Mouse (Mus musculus) natural killer cell, adult 2 months (primary cell): ENCODE measurements around the gene Hist1h4d.
"Not testable (repeated sequence)": the region's sequence is repeated elsewhere in the genome, so short reads cannot be mapped to it uniquely, and the experiment has no call there.

Source experiments
- DNase-seq, 2 experiments: peaks; one replicate each; pipeline ENCODE4 v3.0.0; 2022; ENCODE audit warnings: low spot score in 2 of 2

The Hist1h4d gene

DNA sequence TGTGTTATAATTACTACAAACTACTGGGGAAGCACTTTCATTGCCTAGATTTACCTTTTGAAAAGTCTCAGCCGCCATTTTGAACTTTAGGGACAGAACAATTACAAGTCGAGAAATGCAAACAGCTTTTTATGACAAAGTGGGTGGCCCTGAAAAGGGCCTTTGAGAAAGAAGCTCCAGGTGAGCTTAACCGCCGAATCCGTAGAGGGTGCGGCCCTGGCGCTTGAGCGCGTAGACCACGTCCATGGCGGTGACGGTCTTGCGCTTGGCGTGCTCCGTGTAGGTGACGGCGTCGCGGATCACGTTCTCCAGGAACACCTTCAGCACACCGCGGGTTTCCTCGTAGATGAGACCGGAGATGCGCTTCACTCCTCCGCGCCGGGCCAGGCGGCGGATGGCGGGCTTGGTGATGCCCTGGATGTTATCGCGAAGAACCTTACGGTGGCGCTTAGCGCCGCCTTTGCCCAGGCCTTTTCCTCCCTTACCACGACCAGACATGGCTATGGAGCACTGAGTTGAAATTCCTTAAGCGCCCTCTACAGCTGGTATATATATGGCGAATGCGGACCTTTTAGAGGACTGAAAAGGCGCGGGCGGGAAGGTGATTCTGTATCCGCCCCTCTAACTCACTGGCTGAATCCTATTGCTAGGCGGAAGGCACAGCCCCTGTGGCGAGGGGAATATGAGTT is 30.1 kb upstream of the Hist1h4d start, which contains the start of gene Hist1h4f:
TSS of gene Hist1h4f (minus strand) at position 503 of the 689 bp plus-strand sequence.
- peak; percentile 66 to 80 for DNase-seq

DNA sequence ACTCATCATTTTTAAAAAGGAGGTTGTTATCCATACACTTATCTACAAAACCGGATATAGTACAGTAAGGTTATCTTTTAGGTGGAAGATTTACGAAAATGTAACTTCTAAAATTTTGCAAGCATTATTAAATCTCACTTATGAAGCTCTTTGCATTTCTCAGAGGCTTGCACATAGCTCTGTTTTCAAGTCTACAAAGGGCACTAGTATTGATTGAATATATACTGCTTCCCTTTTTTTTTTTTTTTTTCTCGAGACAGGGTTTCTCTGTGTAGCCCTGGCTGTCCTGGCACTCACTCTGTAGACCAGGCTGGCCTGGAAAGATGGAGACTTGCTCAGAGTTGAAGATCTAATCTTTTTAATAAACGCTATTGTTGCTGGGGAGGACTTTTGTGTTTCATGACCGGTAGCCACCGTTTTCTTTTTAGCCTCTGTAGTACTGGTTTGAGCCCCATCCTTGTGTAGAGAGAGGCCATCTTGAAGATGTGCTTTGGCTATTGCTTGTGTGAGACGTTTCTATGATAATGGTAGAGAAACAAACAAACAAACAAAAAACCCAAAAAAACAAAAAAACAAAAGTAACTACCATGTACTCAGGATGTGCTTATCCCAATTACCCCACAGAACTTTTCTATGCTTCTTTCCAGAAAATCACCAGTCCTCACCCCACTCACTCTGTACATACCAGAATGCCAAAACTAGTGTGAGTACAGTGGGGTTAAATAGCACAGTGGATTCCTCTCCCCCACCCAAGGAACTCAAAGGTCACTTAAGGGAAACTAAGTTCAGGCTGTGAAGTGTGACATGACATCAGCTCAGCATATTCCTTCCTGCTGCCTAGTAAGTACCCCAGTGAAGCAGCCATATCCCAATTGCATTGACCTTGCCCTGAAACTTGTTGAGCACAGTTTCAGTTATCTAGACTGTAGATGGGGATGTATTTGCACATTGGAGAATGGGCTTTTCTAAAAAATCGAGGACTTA is 29.2 kb upstream of the Hist1h4d start:
- DNase-seq: no peak

DNA sequence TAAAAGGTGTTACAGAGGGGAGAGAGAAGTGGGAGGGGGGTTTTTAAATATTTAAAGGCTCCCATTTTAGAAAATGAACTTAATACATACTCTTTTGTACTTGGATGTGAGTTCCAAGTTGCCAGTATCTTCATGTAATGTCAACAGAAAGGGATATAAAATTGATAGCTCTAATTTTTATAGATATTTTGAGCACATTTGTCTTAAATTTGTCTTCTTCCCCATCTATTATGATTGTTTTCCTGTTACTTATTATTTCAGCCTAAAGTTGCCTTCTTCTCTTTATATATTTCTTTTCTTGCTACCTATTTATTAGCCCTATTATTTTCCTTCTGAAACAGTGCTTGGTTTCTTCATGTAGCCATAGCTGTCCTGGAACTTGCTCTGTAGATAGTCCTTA is 28.4 kb upstream of the Hist1h4d start, which contains the start of gene Hist1h1d:
TSS of gene Hist1h1d (plus strand) at position 301 of the 400 bp plus-strand sequence.
- DNase-seq: no peak

DNA sequence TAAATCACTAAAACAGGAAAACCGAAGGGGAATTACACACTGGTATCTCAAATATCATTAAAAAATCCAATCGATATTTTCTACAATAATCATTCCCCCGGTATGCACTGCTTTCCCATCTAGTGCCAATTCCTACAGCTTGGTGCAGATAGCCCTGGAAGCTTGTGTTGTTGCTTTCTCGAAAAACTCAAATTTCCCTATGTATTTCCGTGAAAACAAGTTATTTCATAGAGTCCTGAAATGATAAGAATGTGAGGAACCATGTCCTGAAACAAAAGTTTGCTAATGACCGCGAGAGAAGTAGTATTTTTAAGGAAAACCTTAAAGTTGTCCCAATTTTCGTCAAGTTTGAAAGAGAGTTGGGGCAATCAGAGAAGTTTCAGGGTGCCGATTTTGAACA is 27.0 kb upstream of the Hist1h4d start:
- no peak for DNase-seq

GRCm38 (mm10) chr13:23554925-23555838 is 26.2 kb upstream of the Hist1h4d start:
- peak; percentile 54 to 67 for DNase-seq

DNA sequence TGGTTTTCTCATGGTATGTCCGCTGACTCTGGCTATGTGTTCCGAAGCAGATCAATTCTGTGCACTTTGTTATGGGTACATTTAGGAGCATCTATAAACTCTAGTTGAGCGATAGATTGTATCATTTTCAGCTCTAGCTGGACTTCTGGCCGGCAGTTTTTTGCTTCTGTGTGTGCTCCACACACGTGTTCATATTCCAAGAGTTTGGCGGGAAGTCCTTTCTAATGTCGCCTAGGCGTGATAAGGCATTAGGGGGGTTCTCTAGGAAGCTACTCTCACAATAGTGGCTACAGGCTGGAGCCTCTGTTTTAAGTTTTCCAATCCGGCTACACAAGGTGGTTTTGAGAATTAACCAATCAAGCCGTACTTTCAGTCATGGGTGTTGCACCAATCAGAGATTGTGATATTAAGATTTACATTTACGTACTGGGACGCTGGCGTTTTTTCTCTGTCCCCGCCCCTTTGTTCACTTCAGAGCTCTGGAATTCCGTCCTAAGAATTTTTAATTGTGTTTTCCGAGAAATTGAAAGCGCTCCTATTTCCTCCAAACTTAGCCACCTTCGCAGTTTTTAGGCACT is 25.5 kb upstream of the Hist1h4d start:
- DNase-seq: peak; percentile 52 to 61

- DNase-seq: no peak
These were observed 24.5 kb upstream of the Hist1h4d start for GRCm38 (mm10) chr13:23556906-23557305.

- not testable (repeated sequence) for DNase-seq
These were observed 20.7 kb upstream of the Hist1h4d start for GRCm38 (mm10) chr13:23560699-23561098.

DNA sequence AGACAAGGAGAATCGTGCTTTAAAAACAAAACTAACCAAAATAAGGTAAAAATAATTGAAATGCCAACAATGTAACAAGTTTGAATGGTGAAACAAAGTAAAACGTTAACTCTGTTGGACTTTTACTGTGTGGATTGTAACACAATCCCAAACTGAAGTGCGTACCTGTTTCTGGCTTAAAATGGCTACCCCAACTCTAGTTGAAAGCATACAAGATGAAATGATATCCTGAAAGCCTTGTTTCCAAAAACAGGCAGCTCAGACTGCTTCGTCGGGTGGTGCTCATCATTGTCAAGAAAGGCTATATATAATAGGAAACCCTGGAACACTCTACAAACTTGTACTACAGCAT is 19.9 kb upstream of the Hist1h4d start:
- DNase-seq: not testable (repeated sequence)

GRCm38 (mm10) chr13:23561883-23562659 is 19.3 kb upstream of the Hist1h4d start, which contains the start of gene Hist1h3e:
Hist1h3e (minus strand) TSS chr13:23562369.
- peak; percentile 93 to 95 for DNase-seq

GRCm38 (mm10) chr13:23562699-23563462 is 18.5 kb upstream of the Hist1h4d start:
- DNase-seq: peak; percentile 56 to 57

GRCm38 (mm10) chr13:23564482-23564881 is 16.9 kb upstream of the Hist1h4d start:
- DNase-seq: no peak

DNA sequence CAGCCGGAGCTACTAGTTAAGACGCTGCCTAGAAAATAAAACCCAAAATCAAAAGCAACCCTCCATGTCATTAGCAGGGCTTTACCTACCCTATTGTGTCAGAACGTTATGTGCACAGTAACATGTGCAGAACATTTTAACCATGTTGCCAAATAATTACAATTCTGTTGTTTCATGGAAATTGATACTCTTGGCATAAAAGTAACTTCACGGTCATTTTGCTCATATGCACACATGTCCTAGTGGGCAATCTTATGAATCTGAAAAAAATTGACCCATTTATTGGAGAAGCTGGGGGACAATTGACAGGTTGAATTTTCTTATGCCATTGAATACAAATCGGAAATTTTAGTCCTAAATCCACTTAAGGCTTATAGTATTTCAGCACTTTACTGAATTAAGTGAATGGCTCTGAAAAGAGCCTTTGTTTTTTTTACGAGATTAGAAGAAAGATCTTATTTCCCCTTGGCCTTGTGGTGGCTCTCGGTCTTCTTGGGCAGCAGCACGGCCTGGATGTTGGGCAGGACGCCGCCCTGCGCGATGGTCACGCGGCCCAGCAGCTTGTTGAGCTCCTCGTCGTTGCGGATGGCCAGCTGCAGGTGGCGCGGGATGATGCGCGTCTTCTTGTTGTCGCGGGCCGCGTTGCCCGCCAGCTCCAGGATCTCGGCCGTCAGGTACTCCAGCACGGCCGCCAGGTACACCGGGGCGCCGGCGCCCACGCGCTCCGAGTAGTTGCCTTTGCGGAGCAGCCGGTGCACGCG is 11.0 kb upstream of the Hist1h4d start:
- not testable (repeated sequence) for DNase-seq

DNA sequence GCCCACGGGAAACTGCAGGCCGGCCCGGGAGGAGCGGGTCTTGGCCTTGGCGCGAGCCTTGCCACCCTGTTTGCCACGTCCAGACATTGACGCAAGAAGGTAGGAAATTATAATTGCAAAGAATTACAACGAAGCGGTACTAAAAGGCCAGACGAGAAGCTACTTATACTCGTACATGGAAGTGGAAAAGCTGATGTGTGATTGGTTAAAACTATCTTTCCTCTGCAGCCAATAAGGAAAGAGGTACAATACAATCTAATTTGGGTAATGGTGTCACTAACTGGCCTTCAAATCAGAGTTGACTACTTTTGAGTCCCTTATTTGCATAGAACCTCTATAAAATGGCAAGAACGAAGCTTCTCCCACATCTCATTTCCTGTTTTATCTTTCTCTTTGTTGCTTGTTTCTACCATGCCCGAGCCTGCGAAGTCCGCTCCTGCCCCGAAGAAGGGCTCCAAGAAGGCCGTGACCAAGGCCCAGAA is 10.3 kb upstream of the Hist1h4d start, which contains the start of the genes Hist1h2ae and Hist1h2bg:
TSS of gene Hist1h2ae (minus strand) at position 199 of the 482 bp plus-strand sequence.
TSS of gene Hist1h2bg (plus strand) at position 375 of the 482 bp plus-strand sequence.
- peak; percentile 71 to 75 for DNase-seq

DNA sequence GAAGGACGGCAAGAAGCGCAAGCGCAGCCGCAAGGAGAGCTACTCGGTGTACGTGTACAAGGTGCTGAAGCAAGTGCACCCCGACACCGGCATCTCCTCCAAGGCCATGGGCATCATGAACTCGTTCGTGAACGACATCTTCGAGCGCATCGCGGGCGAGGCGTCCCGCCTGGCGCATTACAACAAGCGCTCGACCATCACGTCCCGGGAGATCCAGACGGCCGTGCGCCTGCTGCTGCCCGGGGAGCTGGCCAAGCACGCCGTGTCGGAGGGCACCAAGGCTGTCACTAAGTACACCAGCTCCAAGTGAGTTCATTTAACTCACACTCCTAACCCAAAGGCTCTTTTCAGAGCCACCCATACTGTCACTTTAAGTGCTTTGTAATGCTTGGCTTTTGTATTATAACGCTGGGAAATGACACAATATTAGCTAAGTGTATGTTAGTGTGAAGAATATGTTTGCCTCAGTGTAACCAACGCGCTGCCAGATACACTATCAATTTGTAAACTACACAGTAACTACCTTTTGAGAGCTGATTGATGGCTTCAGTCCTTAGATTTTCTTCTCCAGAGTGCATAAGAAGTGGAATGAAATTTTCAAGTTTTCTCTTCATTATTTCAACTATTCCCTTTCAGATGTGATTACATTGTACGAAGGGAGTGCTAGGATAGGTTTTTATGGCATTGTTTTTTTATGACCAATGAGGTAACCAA is 9.7 kb upstream of the Hist1h4d start:
- not testable (repeated sequence) for DNase-seq

DNA sequence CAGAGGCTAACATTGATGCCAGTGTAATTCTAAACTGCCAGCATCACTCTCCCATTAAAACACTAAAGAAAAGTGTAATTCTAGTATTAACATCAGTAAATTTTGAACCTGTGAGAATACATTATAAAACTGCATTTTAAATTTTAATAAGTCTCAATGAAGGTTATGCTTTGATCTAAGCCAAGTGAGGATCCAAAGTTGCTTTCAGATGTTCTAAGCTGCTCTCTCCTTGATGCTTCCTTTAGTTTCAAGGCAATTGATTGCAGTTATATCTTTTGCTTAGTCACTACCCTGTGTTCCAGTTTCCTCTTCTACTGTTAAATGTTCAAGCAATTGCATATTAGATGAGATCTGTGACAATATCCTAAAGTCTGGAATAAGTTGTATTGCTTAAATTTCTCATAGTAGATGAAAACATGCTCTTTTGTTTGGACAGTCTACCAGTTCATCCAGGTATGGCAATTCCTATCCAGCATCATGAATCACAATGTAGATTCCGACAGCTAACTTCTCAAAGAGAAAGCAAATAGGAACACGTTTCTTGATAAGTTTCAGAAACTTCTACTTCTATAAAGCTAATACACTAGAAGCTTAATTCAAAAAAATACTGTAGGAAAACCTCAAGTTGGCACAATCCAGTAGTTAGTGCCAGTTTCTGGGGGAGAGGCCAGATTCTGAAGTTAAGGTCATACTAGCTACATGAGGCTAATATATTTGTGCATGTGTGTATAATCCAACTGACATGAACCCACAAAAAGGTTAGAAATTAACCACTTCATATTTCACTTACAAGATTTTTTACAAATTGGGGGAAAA is 9.0 kb upstream of the Hist1h4d start:
- no peak for DNase-seq
